Mouse (Mus musculus) ES-Bruce4 (cell line): ENCODE measurements around the gene Pde3b.

Source experiments
- CTCF ChIP-seq: IDR thresholded peaks from one replicate; pipeline ENCODE4 v1.8.1; 2011; ENCODE audit warnings: low read depth, low read length
- EP300 ChIP-seq: IDR thresholded peaks from 2 replicates; pipeline ENCODE4 v1.6.1; 2011; ENCODE audit warnings: low read depth, low read length; ENCODE audit not compliant: insufficient read depth
- POLR2A ChIP-seq: IDR thresholded peaks from one replicate; pipeline ENCODE4 v1.8.1; 2011; ENCODE audit warnings: low read length; ENCODE audit not compliant: insufficient read depth

DNA sequence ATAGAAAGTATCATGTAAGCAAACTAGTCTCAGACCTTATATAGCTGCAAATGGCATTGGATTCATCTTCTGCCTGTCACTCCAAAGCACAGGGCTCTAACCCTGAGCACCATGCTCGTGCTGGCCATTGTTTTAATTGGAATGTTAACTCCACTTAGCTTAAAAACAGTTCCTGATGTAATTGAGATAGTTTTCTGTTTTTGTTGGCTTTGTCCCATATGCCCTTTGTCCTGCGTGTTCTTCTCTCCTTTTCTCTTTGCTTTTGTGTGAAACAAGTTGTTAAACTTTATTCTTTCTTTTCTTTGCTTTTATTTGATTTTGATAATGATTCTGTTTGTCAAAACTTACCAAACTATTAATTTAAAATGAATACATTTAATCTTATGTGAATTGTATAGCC, 167.4 kb downstream of the Pde3b start:
- TF ChIP-seq CTCF: no peak
- TF ChIP-seq POLR2A: no peak
- no peak for TF ChIP-seq EP300
